Mouse (Mus musculus) splenic B cell, adult 2 months (primary cell): ENCODE measurements around the gene Tpcn2.

Source experiments
- DNase-seq: peaks from one replicate; pipeline ENCODE4 v3.0.0-alpha.2; 2011; ENCODE audit warnings: low read depth, low spot score
- H3K27me3 ChIP-seq: 2 replicates; pipeline ENCODE4 v1.6.1; 2012; ENCODE audit warnings: mild to moderate bottlenecking, low read length, moderate library complexity, mixed read lengths; ENCODE audit not compliant: control insufficient read depth, poor library complexity, insufficient read depth, severe bottlenecking
- H3K36me3 ChIP-seq: 2 replicates; pipeline ENCODE4 v1.6.1; 2012; ENCODE audit warnings: mild to moderate bottlenecking, low read length, moderate library complexity, mixed read lengths; ENCODE audit not compliant: control insufficient read depth, poor library complexity, insufficient read depth, severe bottlenecking

Tpcn2 gene

DNA sequence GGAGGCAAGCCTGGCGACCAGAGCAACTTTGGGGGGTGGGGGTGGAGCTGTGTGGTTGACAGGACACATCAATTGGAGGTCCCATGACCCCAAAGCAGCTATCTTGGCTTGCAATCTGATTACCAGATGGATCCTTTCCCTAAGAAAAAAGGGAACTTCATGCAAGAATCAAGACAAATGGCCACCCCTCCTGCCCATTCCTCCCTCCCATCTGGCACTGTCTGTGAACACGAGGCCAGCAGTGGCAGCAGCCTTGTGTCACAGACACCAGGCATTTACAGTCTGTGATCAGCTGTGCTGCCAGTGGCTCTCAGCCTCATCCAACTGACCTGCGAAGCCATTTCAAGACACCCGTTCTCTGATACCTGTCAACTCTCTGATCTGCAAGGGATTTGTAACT lies 101.4 kb downstream of the Tpcn2 start:
- Histone ChIP-seq H3K27me3 (no peaks in the 10 kb centered on the region), H3K36me3 (no peaks in the 10 kb centered on the region)
- no peak for DNase-seq

DNA sequence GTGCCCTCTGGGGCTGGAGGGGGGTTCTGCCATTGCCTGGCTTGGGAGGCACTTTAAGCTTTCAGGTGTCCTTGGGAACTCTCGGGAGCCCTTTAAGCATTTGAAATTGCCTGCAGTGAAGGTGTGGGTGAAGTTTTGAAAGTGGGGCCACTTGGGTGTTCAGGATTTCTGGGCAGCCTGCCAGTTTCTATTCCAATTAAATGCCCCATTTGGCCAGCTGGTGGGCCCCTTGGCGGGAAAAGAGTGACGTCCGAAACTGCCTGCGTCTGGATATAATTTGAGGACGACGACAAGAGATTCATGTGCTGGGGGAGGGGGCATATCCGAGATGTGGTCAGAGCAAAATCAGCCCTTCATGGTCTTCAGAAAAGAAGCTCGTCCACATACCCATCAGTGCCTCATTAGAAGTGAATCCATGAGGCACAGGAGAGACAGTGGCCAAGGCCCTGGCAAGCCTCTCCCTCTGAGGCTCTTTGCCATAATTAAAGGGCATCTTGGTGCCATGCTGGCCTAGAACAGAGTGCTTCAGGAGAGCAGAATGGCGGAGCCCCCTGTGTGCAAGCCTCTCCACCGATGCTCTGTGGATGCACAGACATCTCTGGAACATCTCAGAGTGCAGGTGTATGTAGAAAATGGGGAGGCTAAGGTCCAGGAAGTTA lies 102.3 kb downstream of the Tpcn2 start:
- DNase-seq = no peak
- H3K27me3 ChIP-seq = no peaks in the 10 kb centered on the region
- H3K36me3 ChIP-seq = no peaks in the 10 kb centered on the region

DNA sequence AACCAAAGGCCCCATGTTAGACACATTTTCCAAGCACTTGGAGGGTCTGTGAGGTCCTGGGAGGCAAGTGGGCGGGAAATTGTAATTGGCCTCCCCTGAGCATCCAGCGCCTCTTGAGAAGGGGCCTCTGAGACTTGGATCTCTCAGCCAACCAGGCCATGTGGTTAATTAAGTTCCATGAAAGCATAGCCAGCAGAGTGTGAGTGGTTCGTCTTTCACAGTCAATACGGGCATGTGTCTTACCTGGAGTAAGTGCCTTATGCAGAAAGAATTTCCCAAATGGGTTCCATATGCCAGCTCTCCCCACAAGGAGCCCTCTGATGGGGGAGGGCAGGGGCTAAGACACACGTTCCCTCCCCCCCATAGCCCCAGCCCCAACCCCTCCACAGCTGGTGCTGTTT lies 104.1 kb downstream of the Tpcn2 start:
- Histone ChIP-seq H3K27me3 (no peaks in the 10 kb centered on the region), H3K36me3 (no peaks in the 10 kb centered on the region)
- no peak for DNase-seq

DNA sequence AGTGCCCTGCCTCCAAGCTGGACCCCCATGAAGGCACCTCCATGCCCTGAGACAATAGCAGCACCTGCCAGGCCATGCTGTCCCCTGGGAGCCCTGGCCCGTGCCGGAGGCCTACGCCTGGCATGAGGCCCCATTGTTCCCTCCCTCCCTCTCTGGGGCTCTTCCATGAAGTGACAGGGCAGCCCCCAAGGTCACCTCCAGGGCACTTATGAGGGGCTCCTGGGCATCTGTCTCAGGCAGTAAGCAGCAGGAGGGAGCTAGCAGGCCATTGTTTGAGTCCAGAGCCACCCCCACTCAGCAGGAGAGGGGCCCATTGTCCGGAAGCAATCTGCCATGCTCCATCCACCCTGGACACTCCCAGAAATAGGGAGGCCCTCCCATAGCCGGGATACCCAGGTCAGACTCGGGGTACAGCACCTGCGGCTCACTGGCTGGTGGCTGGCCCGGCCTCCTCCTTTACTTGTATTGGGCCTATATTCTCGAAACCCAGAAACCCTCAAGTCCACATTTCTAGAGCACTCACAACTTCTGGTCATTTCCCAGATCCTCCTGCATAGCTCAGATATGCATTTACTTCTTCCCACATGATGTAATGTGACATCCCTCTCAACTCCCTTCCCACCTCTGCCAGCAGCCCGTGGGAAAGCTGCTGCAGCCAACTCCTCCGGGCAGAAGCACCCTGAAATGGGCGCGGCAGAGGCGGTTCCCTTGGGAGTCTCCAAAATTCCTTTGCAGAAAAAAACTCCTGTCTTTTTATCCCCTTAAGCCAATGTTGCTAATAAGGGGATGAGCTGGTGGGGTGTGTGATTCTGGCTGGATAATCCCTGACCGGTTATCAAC lies 106.8 kb downstream of the Tpcn2 start:
- Histone ChIP-seq H3K36me3 (no peaks in the 10 kb centered on the region), H3K27me3 (no peaks in the 10 kb centered on the region)
- no peak for DNase-seq

DNA sequence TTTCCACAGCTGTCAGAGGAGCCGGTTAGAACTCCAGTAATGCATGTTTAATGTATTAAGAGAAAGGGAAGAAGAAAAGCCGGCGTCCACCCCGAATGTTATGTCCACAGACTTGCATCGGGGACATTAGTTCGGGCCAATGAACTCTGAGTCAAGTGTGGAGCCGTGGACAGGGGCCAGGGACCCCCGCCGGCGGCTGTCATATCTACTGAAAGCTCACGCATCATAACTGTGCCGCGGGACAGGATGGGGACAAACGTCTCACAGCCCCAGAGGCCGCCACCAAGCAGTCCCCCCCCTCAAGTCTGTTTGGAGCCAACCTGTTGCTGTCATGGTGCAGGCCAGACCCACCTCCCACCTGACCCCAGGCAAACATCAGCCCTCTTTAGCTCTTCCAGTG lies 110.2 kb downstream of the Tpcn2 start:
- no peak for DNase-seq
- no peaks in the 10 kb centered on the region for H3K36me3 ChIP-seq
- H3K27me3 ChIP-seq = no peaks in the 10 kb centered on the region

DNA sequence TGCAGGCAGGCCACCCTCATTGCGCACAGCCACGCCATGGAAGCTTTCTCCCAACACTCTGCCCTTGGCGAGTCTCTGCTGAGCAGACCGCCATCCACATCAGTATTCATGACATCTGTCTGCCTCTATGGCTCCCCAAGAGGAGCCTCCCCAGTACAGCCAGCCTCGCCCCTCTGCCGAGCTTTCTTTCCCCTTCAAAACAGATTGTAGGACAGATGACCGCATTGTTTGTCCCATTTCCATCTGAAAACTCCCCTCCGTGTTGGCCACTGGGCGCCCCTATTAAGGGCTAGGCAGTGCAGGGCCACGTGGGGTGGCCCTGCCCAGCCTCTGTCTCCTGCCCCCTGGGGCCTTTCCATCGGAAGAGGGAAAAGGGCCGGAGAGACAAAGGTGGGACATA lies 110.7 kb downstream of the Tpcn2 start:
- H3K27me3 ChIP-seq = no peaks in the 10 kb centered on the region
- no peaks in the 10 kb centered on the region for H3K36me3 ChIP-seq
- DNase-seq = no peak

DNA sequence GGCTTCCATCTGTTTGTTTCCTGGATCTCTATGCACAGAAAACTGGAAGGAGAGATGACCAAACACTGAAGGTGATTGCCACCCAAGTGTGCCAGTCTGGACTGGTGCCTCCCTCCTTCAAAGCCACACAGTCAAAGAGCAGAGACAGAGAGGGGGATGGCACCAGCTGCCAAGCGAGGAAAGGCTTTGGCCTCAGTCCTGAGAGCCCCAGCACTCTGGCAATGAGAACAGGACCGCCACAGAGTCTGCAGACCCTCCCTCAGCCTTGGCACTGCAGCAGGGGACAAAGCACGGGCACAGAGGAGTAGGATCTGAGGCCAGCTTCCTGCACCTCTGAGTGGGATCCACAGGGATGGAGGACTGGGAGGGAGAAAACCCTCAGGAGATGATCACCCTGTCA lies 114.1 kb downstream of the Tpcn2 start:
- H3K27me3 ChIP-seq = no peaks in the 10 kb centered on the region
- no peak for DNase-seq
- H3K36me3 ChIP-seq = no peaks in the 10 kb centered on the region

DNA sequence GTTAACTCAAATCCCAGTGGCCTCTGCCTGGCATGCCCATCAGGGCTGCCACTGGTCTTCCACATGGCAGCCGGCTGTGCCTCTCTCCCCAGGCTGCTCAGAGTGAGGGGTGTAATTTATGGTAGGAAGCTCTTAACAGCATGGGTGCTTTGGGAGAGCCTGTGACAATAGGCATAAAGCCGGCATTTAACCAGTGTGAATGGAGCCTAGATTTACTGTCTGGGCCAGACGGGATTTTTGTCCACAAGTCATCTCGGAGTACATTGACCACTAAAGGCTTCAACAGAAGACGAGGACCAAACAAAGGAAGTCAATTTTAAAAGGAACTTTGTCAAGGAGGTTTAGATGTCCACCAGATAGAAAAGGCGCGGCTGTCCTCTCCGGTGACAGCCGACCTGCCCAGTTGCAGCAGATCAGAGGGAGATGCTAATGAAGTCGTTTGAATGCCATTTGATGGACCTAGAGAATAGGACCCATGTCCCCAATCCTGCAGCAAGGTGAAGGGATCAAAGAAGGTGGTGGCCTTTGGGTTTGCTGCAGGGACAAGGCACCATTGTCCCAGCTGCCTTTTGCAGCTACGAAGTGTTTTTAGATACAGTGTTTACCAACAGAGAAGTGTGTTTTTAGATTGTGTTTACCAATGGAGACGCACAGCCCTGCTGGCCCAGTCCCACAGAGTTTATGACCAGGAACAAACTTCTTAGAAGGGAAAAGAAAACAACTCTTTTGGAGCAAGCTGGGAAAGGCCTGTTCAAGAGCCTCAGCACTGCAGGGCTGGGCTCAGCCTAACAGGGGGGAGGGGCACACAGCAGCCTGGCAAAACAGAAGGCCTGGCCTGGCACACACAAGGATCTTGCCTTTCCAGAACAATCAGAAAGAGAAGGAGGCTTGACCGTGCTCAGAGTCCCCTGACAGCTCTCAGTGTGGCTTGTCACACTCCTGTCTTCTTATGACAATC lies 124.2 kb downstream of the Tpcn2 start:
- no peak for DNase-seq
- no peaks in the 10 kb centered on the region for H3K36me3 ChIP-seq
- no peaks in the 10 kb centered on the region for H3K27me3 ChIP-seq

DNA sequence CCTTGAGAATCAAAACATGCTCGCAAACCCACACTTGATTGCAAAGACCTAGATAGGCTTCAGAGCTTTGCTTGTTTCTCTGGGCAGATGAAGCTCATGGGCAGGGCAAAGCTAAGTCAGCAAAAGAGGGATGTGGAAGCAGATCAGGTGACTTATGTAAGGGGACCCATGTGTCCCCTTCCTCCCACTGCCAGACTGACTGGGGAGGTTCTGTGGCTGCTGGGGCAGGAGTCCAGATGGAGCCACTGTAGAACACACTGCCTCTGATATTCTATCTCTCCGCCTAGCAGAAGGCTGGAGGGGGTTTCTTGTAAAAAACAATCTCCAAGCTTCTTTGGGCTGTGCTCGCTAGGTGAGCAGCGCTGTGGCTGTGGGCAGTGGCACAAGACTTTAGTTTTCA lies 128.1 kb downstream of the Tpcn2 start:
- H3K36me3 ChIP-seq = no peaks in the 10 kb centered on the region
- no peak for DNase-seq
- no peaks in the 10 kb centered on the region for H3K27me3 ChIP-seq

DNA sequence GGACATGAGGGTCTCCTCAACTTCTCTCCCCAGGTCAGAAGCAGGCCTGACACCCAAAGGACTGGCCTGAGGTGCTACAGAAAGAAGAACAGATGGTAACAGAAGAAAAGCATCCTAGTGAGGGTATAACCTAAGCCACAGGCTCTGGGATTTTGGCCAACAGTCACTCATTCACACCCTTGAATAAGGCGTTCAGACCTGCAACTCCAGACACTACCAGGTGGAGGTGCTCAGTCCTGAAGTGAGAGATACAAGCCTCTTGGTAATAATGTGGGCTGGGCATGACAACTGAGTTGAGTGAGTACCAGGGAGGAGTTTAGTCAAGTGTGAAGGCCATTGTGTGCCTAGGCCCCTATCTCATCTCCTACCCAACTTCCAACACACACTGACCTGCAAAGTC lies 129.7 kb downstream of the Tpcn2 start:
- H3K36me3 ChIP-seq = no peaks in the 10 kb centered on the region
- H3K27me3 ChIP-seq = no peaks in the 10 kb centered on the region
- DNase-seq = no peak

DNA sequence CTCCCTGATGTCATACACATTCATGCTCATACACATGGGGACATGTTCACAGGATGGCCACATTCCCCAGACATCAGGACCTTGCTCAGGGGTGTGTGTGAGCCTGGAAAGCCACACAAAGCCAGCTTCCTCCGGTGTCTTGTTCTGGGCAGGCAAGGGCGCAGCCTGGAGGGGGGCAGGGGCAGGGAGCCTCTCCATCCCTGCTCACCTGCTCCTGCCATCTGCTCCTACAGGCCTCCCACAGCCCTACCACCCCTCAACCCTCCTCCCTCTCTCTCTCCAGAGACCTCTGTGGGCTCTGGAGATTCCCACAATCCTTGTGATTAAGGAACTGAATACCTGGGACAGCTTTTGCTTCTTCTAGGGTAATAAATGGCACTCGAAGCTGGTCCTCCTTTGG lies 132.0 kb downstream of the Tpcn2 start:
- no peak for DNase-seq
- H3K36me3 ChIP-seq = no peaks in the 10 kb centered on the region
- H3K27me3 ChIP-seq = no peaks in the 10 kb centered on the region

DNA sequence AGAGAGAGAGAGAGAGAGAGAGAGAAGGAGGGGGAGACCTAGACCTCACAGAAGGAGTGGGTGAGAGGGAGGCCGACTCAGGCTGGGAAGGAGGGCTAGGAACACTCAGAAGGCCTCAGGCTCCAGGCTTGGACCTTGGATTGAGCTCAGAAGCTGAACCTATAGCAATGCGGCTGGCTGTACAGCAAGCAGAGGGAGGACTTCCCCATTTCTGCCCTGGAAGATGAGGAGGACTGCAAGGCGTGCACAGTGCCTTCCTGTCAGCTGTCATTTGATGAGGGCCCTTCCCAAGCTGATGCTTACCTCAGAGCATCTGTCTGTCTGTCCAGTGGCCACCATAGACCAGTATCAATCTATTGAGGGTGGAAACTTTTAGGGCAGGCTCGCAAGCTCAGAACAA lies 134.9 kb downstream of the Tpcn2 start:
- no peaks in the 10 kb centered on the region for H3K36me3 ChIP-seq

DNA sequence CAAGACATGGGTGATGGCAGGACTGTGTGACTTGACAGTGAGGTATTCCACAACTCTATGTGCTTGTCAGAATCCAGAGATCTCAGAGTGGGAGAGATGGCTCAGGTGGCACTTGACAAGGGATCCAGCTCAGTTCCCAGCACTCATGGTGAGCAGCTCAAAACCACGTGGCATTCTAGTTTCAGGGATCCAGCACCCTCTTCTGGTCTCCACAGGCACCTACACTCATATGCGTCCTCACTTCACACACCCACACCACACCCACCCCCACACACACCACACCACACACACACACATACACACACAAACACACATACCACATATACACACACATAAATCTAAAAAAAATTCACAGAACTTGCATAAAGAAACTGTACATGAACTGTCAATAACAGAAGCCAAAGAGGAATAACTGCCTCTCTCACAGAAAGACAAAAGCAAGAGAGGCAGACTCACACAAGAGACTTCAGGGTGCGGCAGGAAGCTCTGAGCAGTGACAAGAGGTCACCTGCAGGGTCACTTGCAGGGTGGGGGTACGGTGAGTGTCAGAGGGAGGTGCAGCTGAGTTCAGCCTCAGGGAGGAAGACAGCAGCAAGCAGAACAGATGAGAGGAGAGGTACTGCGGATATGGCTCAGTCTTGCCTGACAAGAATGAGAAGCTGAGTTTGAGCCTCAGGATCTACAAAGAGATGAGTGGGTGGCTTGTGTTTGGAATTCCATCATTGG lies 135.7 kb downstream of the Tpcn2 start:
- H3K27me3 ChIP-seq = no peaks in the 10 kb centered on the region
- no peaks in the 10 kb centered on the region for H3K36me3 ChIP-seq
- DNase-seq = no peak

More for the DNA sequence above, 134.9 kb downstream of the Tpcn2 start:
- DNase-seq = no peak
- H3K27me3 ChIP-seq = no peaks in the 10 kb centered on the region

DNA sequence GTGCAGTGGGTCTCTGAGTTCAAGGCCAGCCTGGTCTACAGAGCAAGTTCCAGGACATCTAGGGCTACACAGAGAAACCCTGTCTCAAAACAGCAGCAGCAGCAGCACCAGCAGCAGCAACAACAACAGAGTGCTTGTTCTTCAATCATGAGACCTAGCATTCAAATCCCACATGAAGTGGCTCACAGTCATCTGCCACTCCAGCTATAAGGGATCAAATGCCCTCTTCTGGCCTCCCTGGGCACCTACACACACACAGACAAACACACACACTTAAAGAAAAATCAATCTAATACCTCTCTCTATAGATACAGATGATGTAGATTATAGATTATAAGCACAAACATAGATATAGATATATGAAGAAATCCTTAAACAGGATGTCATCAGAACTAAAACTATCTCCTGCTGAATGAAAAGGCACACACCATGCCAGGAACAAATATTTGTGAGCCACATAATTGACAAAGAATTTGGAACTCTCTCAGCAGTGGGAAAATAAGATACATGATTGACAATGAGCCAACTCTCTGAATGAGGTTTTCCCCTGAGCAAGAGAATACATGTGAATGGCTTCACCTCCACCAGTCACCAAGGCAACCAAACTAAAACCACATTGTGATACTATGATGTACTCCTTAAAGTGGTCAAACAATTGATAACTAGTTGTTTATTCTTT lies 137.4 kb downstream of the Tpcn2 start:
- no peaks in the 10 kb centered on the region for H3K27me3 ChIP-seq
- no peaks in the 10 kb centered on the region for H3K36me3 ChIP-seq
- DNase-seq = no peak
